Mouse (Mus musculus) small intestine, adult 10 weeks (tissue): ENCODE measurements around the gene Slc5a10. TPM values are rescaled to one million over a fixed set of nuclear protein-coding genes. Genes with fewer than 3 reads are reported as not detected.

Experiments used
- polyA plus RNA-seq: library from polyadenylated mRNA; stranded (reverse); fragments of 350-450 nt; fragmentation: Illumina TruSeq; extraction: RNeasy Lipid Tissue Mini Kit (QIAGEN cat#74804); gene quantifications from one replicate; pipeline ENCODE4 v1.2.3, GENCODE M21; 2014; ENCODE audit warnings: low replicate concordance

Gene Slc5a10
- polyA plus RNA-seq: not detected

GRCm38 (mm10) chr11:61720636-61721035 lies at the start of gene Slc5a10:
Gene Slc5a10, minus strand, starts transcription at chr11:61720826.

GRCm38 (mm10) chr11:61761584-61762407 lies 41.2 kb upstream of the Slc5a10 start, which contains the start of gene Prpsap2:
Gene Prpsap2, minus strand, starts transcription at chr11:61762088.

GRCm38 (mm10) chr11:61683907-61684731 lies 36.5 kb downstream of the Slc5a10 start, which contains the start of gene Fam83g:
Gene Fam83g, plus strand, starts transcription at chr11:61684091.

GRCm38 (mm10) chr11:61652686-61653447 lies 67.8 kb downstream of the Slc5a10 start, which contains the start of gene Grap:
Gene Grap, plus strand, starts transcription at chr11:61653265.

Other genes with a start within 250 kb of the Slc5a10 start
- not detected for gene Mfap4, start 235.4 kb downstream of the Slc5a10 start, polyA plus RNA-seq
- 0.26 TPM for gene Mapk7, start 226.4 kb downstream of the Slc5a10 start, polyA plus RNA-seq
- gene B9d1, start 215.7 kb downstream of the Slc5a10 start, polyA plus RNA-seq: not detected
- 5.1 TPM for gene Epn2, start 141.1 kb downstream of the Slc5a10 start, polyA plus RNA-seq
- not detected for gene Grap, start 67.6 kb downstream of the Slc5a10 start, polyA plus RNA-seq
- 0.93 TPM for gene Fam83g, start 36.7 kb downstream of the Slc5a10 start, polyA plus RNA-seq
- gene Prpsap2, start 41.3 kb upstream of the Slc5a10 start, polyA plus RNA-seq: 25.5 TPM
- gene Ulk2, start 134.2 kb upstream of the Slc5a10 start, polyA plus RNA-seq: 31.9 TPM
- gene Akap10, start 209.4 kb upstream of the Slc5a10 start, polyA plus RNA-seq: 28.0 TPM
- gene Specc1, start 235.9 kb upstream of the Slc5a10 start, polyA plus RNA-seq: 16.3 TPM